Mouse (Mus musculus): ENCODE results near the gene Ctps.

DNA sequence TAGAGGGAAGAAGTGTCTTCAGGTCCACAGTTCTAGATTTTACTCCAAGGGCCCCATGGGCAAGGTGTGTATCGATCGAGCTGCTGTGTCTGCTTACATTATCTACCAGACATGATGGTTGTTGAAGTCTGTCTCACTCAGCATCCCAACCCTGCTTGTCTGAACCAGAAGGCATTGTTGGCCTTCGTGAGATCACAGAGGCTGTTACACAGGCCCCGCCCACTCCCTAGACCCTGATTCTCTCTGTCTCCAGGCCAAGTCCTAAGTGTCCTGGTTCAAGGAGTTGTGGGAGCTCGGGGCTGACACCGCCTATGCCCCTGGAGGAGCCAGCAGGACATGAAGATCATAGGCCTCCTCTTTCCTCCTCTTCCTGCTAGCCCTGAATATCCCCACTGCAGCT is 38.1 kb downstream of the Ctps start, which contains the start of gene Slfnl1:
- TF ChIP-seq CTCF (IDR thresholded peaks at IDR 0.05; ENCODE audit: control insufficient read depth, insufficient read depth, insufficient replicate concordance, low read depth, low read length) (no peak), POLR2A (IDR thresholded peaks at IDR 0.05; ENCODE audit: control insufficient read depth, low read depth, low read length) (peak; percentile 65; the same call in 1 of the 2 replicates)

Measured in testis, adult 2 months (tissue).